Mouse (Mus musculus) neural tube, embryonic 15.5 days (tissue): Measurements from ENCODE around the gene Gprin3. TPM values are rescaled to one million over a fixed set of nuclear protein-coding genes. Genes with fewer than 3 reads are reported as not detected.

Source experiments
- ATAC-seq: fragments of 200-750 bp; cut with Nextera tagmentation; 2 replicates; pipeline ENCODE4 v1.8.0; 2017; ENCODE audit warnings: mild to moderate bottlenecking, moderate TSS enrichment, moderate library complexity; ENCODE audit not compliant: low FRiP score
- H3K27ac ChIP-seq: fragments of 300-500 bp; sonication (generic); replicated peaks from 2 replicates; pipeline ENCODE4 v1.5.1; 2015; ENCODE audit warnings: mild to moderate bottlenecking, inconsistent platforms
- H3K27me3 ChIP-seq: fragments of 300-500 bp; sonication (generic); replicated peaks from 2 replicates; pipeline ENCODE4 v1.6.1; 2015; ENCODE audit warnings: inconsistent platforms
- H3K36me3 ChIP-seq: fragments of 300-500 bp; sonication (generic); 2 replicates; pipeline ENCODE4 v1.6.1; 2015; ENCODE audit warnings: inconsistent platforms
- H3K4me1 ChIP-seq: fragments of 300-500 bp; sonication (generic); 2 replicates; pipeline ENCODE4 v1.6.1; 2015; ENCODE audit warnings: inconsistent platforms
- H3K4me2 ChIP-seq: fragments of 300-500 bp; sonication (generic); 2 replicates; pipeline ENCODE4 v1.6.1; 2015; ENCODE audit warnings: inconsistent platforms, mild to moderate bottlenecking, moderate library complexity
- H3K4me3 ChIP-seq: fragments of 300-500 bp; sonication (generic); replicated peaks from 2 replicates; pipeline ENCODE4 v1.5.1; 2015; ENCODE audit warnings: mild to moderate bottlenecking, inconsistent platforms
- H3K9ac ChIP-seq: fragments of 300-500 bp; sonication (generic); replicated peaks from 2 replicates; pipeline ENCODE4 v1.6.1; 2015; ENCODE audit warnings: mild to moderate bottlenecking, inconsistent platforms
- H3K9me3 ChIP-seq: fragments of 300-500 bp; sonication (generic); replicated peaks from 2 replicates; pipeline ENCODE4 v1.6.1; 2016; ENCODE audit warnings: inconsistent platforms
- WGBS: fragments of 180-500 bp; shearing (Covaris S2); methylation state at CpG from one replicate; pipeline ENCODE4 v1.1.7; 2015; ENCODE audit warnings: mixed read lengths; 5-methylcytosine and 5-hydroxymethylcytosine counted together
- polyA plus RNA-seq: library from polyadenylated mRNA; unstranded; fragments of >200 nt; fragmentation: Nextera tagmentation; extraction: Ambion mirVana; gene quantifications from 2 replicates; pipeline ENCODE4 v1.2.1, GENCODE M21; 2015

Gene Gprin3
- 7.9 and 9.2 TPM in 2 replicates for polyA plus RNA-seq

DNA sequence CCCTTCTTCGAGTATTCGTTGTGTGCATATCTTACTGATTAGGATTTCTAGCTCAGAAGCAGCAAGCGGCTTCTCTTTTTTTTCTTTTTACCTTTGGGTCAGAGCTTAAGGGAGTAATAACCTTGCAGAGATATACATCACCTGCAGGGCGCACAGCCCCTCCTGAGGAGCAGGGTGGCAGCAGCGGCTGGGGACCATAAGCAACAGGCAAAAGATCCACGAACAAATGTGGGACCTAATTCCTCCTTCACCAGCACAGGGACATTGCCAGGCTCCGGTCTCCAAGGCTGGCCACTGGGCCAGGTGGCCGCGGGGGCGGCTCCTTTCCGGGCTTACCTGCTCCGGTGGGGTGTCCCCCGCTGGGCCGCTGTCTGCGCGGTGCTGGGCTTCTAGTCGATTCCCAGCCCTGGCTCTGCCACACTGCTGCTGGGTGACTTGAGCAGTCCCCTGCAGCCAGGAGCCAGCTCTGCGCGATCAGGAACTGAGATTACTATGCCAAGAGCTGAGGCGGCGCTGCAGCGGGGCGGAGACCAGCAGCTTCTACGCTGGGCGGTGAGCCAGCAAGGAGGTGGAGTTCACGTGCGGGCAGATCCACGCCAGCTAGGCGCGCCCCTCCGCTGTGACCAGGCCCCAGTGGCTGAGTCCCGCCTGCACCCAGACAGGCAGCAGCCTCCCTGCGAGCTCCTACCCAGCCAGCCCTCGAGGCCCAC, at the start of gene Gprin3:
Gene Gprin3 (minus strand): TSS at position 471 of the 710 bp plus-strand sequence.
- H3K27me3 ChIP-seq, result 0 out of 2 replicates have a peak, but pooled peaks cover 3% of the 10 kb centered on the region
- H3K9ac ChIP-seq, result peak within 1 kb of the TSS; percentile 70
- H3K4me2 ChIP-seq, result peak within 1 kb of the TSS; percentile 89
- peak within 1 kb of the TSS; percentile 60 for H3K4me3 ChIP-seq
- H3K9me3 ChIP-seq, result no peaks in the 10 kb centered on the region
- peaks cover 11% of the 10 kb centered on the region for H3K4me1 ChIP-seq
- 7% methylated on average over 34 of the region's 34 CpGs for WGBS
- ATAC-seq, result peak; percentile 96
- no peaks in the 10 kb centered on the region for H3K36me3 ChIP-seq
- peak within 1 kb of the TSS; percentile 83 for H3K27ac ChIP-seq

DNA sequence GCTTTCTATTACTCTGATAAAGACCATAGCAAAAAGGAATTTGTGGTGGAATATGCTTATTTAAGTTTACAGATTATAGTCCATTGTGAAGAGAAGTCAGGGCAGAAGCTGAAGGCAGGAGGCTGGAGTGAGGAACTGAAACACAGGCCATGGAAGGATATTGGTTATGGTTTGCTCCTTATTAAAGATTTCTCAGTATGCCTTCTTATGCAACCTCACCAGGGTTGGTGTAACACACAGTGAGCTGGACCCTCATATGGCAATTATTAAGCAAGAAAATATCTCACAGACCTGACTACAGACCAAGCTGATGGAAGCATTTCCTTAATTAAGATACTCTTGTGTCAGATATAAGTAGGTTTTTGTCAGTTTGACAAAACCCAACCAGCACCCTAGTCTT, 32.8 kb upstream of the Gprin3 start:
- H3K9ac ChIP-seq, result no peak overlapping the region
- no peak overlapping the region for H3K27ac ChIP-seq
- no peaks in the 10 kb centered on the region for H3K4me1 ChIP-seq
- no peaks in the 10 kb centered on the region for H3K36me3 ChIP-seq
- H3K9me3 ChIP-seq, result no peaks in the 10 kb centered on the region
- no peak overlapping the region for H3K4me3 ChIP-seq
- ATAC-seq, result no peak
- H3K4me2 ChIP-seq, result no peak overlapping the region
- no peaks in the 10 kb centered on the region for H3K27me3 ChIP-seq

DNA sequence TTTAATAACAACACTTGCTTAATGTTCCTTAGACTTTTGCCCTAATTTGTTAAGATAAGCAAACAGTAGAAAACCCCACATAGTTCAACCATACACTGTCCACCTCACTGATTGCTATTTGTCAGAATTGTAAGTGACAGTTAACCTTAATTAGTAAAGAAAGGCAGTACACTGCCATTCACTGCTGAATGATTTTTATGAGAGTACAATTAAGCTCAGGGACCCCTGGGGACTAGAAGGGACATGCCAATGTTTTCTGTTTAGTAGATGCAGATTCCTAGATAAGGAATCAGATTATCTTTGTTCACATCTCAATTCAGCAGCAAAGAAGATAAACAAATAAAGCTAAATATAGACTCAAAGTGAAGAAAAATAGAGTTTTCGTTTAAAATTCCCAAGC, 30.0 kb upstream of the Gprin3 start:
- Histone ChIP-seq H3K27me3 (no peaks in the 10 kb centered on the region), H3K27ac (no peak overlapping the region), H3K36me3 (no peaks in the 10 kb centered on the region), H3K9me3 (no peaks in the 10 kb centered on the region), H3K4me1 (no peaks in the 10 kb centered on the region), H3K4me3 (no peak overlapping the region), H3K4me2 (no peak overlapping the region), H3K9ac (no peak overlapping the region)
- ATAC-seq, result no peak
- WGBS, result 67% methylated on average over 1 of the region's 1 CpGs

DNA sequence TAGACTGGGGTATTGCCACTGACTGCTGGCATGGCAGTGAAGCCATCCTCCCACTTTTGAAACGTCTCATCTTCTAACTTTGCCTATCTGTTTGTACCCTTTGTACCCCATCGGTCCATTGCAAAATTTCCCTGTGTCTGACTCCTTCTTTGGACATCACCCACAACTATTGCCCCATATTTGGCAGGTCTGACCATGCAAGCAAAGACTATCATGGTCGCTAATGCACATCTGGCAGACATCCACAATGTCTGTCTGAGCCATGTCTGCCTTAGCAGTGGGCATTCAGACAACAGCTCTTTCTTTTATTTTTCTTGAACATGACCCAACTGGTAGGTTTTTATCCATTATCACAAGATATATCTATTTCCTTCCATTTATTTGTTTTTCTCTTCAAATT, 25.3 kb upstream of the Gprin3 start:
- no peaks in the 10 kb centered on the region for H3K4me1 ChIP-seq
- H3K27ac ChIP-seq, result no peak overlapping the region
- no peak overlapping the region for H3K9ac ChIP-seq
- 89% methylated on average over 3 of the region's 3 CpGs for WGBS
- no peaks in the 10 kb centered on the region for H3K36me3 ChIP-seq
- H3K4me3 ChIP-seq, result no peak overlapping the region
- H3K9me3 ChIP-seq, result no peaks in the 10 kb centered on the region
- ATAC-seq, result no peak
- H3K4me2 ChIP-seq, result no peak overlapping the region
- H3K27me3 ChIP-seq, result no peaks in the 10 kb centered on the region

DNA sequence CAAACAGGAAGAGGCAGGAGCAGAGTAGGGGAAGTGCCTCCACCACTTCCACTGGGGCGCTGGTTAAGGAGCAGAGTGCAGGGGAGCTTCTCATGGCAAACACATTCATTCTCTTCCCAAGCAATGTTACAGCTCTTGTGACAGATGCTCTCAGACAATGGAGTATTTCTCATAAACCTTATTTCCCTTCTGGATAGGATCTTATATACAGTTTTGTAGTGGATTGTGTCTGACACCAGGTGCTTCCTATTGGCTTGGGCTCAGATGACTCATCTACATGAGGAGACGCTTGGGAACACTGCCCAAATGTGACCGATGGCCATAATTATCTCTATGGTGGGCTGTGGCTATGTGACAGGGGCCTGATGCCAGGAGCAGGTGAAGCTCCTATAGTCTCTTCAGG, 19.0 kb upstream of the Gprin3 start:
- WGBS, result 65% methylated on average over 3 of the region's 3 CpGs
- Histone ChIP-seq H3K27me3 (no peaks in the 10 kb centered on the region), H3K4me2 (no peak overlapping the region), H3K9me3 (no peaks in the 10 kb centered on the region), H3K4me1 (no peaks in the 10 kb centered on the region), H3K27ac (no peak overlapping the region), H3K36me3 (no peaks in the 10 kb centered on the region), H3K4me3 (no peak overlapping the region), H3K9ac (no peak overlapping the region)
- ATAC-seq, result no peak

DNA sequence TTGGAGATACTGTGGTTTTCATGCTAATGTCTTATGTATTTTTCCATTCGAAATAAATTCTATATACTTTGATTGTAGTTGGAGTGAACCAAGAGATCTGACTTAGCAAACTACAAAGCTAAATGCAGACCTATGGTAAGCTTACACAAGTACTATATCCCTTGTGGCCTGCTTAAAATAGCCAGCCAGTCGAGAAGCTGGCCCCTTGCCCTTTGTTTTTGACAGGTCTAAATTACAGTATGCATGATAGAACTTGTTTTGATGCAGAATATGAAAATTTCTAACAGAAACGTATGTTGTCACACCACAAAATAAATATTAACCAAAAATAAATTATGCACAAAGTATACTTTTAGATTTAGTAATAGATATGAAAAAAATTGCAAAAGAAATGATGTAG, 9.8 kb upstream of the Gprin3 start:
- Histone ChIP-seq H3K4me2 (no peak overlapping the region), H3K27ac (no peak overlapping the region)

DNA sequence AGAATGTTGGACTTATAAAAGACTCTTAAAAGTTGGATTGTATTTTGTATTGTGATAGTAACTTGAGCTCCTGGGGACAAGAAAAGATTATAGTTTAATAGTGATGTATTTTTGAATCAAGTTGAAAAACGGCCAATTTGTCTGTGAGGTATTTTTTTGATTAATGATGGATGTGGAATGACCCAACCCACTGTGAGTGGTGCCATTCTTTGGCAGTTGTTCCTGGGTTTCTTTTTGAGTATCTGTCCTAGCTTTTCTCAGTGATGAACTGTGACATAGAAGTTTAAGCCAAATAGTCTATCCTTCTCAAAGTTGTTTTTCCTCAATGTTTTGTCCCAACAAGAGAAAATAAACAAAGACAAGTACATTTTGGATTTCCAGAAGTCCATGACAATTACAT, 7.0 kb upstream of the Gprin3 start:
- Histone ChIP-seq H3K4me1 (no peaks in the 10 kb centered on the region), H3K4me2 (no peak overlapping the region), H3K27me3 (no peaks in the 10 kb centered on the region), H3K4me3 (no peak overlapping the region), H3K27ac (no peak overlapping the region), H3K9me3 (no peaks in the 10 kb centered on the region), H3K36me3 (no peaks in the 10 kb centered on the region), H3K9ac (no peak overlapping the region)
- 70% methylated on average over 1 of the region's 1 CpGs for WGBS
- no peak for ATAC-seq

More for the DNA sequence above, 9.8 kb upstream of the Gprin3 start:
- no peaks in the 10 kb centered on the region for H3K4me1 ChIP-seq
- H3K36me3 ChIP-seq, result no peaks in the 10 kb centered on the region
- H3K4me3 ChIP-seq, result no peak overlapping the region
- no peaks in the 10 kb centered on the region for H3K9me3 ChIP-seq
- H3K9ac ChIP-seq, result no peak overlapping the region
- ATAC-seq, result no peak
- no peaks in the 10 kb centered on the region for H3K27me3 ChIP-seq
- 65% methylated on average over 3 of the region's 3 CpGs for WGBS

DNA sequence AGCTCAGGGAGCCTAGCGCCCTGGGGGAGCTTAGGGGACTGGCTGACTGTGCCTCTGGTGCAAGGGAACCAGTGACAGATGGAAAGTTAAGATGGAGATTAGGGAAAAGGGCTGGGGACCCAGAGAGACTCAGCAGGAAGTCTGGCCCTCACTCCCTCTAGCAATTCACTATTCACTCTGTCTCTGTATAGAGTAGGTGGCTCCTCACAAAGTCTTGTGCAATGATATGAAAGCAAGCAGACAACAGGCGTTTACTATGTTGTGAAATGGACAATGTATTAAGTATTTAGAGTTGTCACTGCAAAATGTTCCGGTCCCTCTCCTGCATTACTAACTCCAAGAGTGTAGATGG, 416 bp upstream of the Gprin3 start:
- H3K27ac ChIP-seq, result peak overlapping the region; percentile 83
- WGBS, result 48% methylated on average over 3 of the region's 3 CpGs
- ATAC-seq, result peak; percentile 64
- H3K4me1 ChIP-seq, result peaks cover 11% of the 10 kb centered on the region
- no peaks in the 10 kb centered on the region for H3K9me3 ChIP-seq
- H3K4me2 ChIP-seq, result peak overlapping the region; percentile 89
- no peaks in the 10 kb centered on the region for H3K36me3 ChIP-seq
- H3K27me3 ChIP-seq, result 0 out of 2 replicates have a peak, but pooled peaks cover 3% of the 10 kb centered on the region
- peak overlapping the region; percentile 70 for H3K9ac ChIP-seq
- peak overlapping the region; percentile 60 for H3K4me3 ChIP-seq

DNA sequence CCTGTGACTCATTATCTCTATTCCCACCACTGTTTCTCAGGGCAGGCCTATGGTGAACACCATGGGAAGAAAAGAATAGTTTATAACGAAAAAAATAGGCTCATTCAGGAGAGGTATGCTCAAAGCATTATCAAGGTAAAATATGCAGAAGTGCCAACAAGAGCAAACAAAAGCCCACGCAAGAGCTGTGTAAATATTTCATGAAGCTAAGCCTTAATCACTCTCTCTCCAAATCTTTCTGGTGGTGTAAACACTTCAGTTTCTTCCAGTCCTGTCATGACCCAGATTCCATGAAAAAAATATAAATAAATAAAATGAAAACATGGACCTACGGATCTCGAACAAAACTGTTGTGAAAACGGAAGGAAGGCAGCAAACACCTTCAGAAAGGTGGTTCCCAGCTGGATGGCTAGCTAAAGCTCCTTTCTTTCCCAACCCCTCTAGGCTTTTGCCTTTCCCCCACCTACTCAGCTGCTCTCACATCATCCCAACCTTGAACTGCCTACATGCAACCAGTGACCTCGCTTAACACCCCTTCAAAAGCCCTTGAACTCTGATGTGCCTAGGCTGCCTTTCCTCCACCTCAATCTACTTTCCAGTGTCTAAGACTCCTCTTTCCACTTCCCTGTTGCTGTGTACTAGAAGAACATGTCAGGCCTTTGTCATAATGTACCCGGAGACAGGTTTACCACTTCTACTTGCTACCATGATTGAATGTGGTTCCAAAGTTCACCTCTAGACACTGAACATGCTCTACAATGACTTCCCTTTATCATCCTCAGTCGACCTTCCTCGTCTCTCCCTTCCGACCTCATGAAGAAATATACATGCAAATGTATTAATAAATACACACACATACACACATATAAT, 988 bp downstream of the Gprin3 start:
- peak; percentile 16; the same call in 1 of the 2 replicates for ATAC-seq
- H3K27ac ChIP-seq, result peak overlapping the region; percentile 83; the same call in 1 of the 2 replicates
- WGBS, result 76% methylated on average over 10 of the region's 10 CpGs

DNA sequence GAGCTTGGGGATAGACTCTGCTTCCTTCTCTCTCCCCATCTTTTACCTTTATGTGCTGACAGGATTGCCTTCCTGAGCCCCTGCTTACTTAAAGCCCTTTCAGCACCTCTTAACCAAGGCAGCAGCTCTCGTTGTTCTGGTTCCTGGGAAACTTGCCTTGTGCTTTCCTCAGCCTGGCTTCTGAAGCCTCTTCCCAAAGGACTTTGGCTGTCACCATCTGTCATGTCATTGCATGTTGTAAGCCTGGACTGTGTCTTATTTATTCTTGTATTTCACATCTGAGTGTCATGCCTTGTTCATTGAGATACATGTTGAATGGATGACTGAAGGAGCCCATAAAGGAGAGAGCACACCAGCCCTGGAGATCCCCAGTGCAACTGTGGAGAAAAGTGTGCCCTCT, 2.3 kb downstream of the Gprin3 start:
- Histone ChIP-seq H3K4me2 (no peak overlapping the region), H3K4me3 (no peak overlapping the region), H3K27me3 (0 out of 2 replicates have a peak, but pooled peaks cover 3% of the 10 kb centered on the region), H3K27ac (no peak overlapping the region), H3K9me3 (no peaks in the 10 kb centered on the region), H3K4me1 (peaks cover 11% of the 10 kb centered on the region), H3K36me3 (no peaks in the 10 kb centered on the region), H3K9ac (no peak overlapping the region)
- no peak for ATAC-seq
- 69% methylated on average over 1 of the region's 1 CpGs for WGBS

More for the DNA sequence above, 988 bp downstream of the Gprin3 start:
- H3K4me3 ChIP-seq, result peak overlapping the region; percentile 60
- no peaks in the 10 kb centered on the region for H3K9me3 ChIP-seq
- no peaks in the 10 kb centered on the region for H3K36me3 ChIP-seq
- peak overlapping the region; percentile 89 for H3K4me2 ChIP-seq
- H3K9ac ChIP-seq, result peak overlapping the region; percentile 70; the same call in 1 of the 2 replicates
- H3K4me1 ChIP-seq, result peaks cover 11% of the 10 kb centered on the region
- H3K27me3 ChIP-seq, result 0 out of 2 replicates have a peak, but pooled peaks cover 3% of the 10 kb centered on the region

DNA sequence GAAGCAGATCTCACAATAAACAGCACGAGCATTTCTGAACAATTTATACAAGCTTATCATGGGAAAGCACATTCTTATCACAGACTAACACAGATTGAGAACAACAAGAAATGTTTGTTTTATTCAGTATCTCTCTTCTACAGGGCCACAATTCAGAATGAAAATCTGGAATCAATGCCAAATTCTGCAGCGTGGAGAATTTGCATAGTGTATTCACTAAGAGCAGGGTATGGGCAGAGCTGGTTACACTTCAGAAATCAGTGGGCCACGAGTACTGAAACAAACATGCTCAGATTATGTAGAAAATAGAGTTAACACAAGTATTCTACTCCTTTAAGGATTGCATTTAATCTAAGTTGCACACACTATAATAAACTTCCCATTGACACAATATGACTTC, 6.8 kb downstream of the Gprin3 start:
- no peaks in the 10 kb centered on the region for H3K36me3 ChIP-seq
- 61% methylated on average over 3 of the region's 3 CpGs for WGBS
- no peak overlapping the region for H3K9ac ChIP-seq
- no peak overlapping the region for H3K27ac ChIP-seq
- no peak for ATAC-seq
- H3K9me3 ChIP-seq, result no peaks in the 10 kb centered on the region
- no peaks in the 10 kb centered on the region for H3K27me3 ChIP-seq
- H3K4me1 ChIP-seq, result no peaks in the 10 kb centered on the region
- no peak overlapping the region for H3K4me3 ChIP-seq
- no peak overlapping the region for H3K4me2 ChIP-seq

DNA sequence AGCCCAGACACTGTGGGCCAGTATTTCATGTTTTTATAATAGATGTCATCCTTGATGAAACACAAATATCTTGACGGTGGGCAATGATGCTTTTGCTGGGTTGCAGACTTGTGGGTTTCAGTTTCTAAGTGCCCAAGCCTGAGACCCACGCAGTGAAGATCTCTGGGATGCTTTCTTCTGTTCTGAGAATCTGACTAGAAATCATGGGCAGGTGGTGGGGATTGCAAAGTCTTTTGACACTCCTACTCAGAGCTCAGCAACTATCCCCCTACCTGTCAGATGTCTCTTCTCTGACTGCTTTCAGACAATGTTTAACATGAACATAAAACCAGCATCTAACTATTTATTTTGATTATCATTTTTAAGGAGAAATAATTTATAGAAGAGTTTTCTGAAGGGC, 7.4 kb downstream of the Gprin3 start:
- H3K4me1 ChIP-seq, result no peaks in the 10 kb centered on the region
- no peak overlapping the region for H3K4me2 ChIP-seq
- no peaks in the 10 kb centered on the region for H3K27me3 ChIP-seq
- H3K4me3 ChIP-seq, result no peak overlapping the region
- no peak overlapping the region for H3K27ac ChIP-seq
- H3K9me3 ChIP-seq, result no peaks in the 10 kb centered on the region
- H3K36me3 ChIP-seq, result no peaks in the 10 kb centered on the region
- no peak overlapping the region for H3K9ac ChIP-seq
- no peak for ATAC-seq
- WGBS, result 67% methylated on average over 2 of the region's 2 CpGs
